Mouse (Mus musculus): ENCODE data around the gene Cd247. TPM values are rescaled to one million over a fixed set of nuclear protein-coding genes. Genes with fewer than 3 reads are reported as not detected.

The Cd247 gene
- total RNA-seq, 2 experiments from 2014 or later: 0.23 to 0.26 TPM

DNA sequence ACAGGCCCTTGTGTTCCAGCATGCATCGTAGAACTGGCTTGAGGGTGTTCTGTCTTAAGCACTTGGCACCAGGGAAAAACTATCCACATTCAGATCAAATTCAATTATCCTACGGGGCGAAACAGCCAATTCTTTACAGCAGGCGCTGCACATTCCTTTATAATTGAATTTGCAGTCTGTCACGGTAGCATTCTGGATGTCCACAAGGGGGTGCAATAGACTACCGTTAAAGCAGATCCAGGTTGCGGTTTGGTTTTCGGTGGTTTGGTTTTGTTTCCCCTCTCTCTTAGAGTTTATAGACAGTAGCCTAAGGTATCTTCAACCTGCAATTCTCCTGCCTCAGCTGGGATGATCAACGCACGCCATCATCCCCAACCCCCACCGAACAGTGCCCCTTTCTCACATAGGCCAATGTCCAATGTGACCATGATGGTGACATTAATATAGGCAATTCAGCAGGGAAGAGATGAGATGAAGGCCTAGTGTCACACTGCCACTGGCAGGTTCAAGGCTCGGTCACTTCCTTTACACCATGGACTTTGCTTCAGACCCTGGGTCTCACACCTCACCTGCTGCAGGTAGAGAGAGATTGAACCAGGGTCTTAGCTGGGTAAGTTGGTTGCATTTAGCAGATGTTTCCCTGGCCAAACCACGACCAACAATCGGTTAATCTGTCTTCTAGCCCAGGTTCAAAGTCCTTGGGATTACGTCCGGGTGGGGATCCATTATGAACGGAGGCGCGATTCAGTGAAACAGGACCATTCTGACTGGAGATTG is 12.8 kb upstream of the Cd247 start:
- peak; percentile 51 for DNase-seq (ENCODE audit: low spot score)

DNA sequence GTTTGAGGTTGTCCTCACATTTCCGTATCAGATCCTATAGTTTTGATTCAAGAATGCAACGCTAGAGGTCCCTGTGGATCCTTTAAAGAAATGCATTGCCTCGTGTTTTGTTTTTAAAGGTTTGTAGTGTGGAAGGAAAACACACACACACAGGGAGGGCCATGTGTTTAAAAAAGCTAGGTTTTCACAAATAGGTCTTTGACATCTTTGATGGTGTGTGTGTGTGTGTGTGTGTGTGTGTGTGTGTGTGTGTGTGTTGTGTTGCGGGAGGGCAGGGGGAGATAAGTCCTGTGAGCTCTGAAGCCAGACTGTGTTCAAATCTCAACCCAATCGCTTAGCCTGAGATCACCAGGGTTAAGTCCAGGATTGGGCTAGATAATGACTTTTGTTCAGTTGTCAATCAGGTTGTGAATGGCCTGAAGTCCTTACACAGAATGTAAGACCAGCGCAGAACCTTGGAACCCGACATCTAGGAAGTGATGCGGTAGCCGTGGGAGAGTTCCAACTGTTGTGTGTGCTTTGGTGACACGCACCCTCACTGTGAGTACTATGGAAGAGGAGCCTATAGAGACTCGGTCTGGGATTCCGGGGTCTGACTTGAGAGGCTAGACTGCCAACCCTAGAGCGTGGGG is 8.4 kb upstream of the Cd247 start:
- no peak for DNase-seq (ENCODE audit: low spot score)

DNA sequence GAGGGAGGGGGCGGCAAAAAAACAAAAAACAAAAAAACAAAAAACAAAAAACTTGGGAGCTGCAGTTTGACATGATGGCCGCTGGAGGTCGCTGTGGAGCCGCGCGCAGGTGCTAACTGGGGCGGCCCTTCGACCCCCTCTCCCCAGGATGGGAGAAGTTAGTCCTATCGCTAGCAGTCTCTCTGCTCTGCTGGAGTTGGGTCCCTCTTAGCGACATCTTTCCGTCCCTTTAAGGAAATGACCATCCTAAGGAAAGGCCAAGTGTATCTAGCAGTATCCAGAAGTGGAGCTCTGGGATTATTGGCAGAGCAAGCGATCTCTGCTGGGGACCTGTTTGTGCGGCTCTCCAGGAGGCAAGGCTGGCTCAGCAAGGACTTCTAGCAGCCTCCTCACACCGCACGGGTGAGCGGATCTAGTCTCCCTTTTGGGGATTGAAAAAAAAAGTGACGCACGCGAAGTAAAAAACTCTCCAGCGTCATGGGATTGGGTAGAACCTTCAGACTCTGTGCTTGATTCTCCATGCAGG is 7.8 kb upstream of the Cd247 start:
- DNase-seq (ENCODE audit: low spot score): peak; percentile 25

DNA sequence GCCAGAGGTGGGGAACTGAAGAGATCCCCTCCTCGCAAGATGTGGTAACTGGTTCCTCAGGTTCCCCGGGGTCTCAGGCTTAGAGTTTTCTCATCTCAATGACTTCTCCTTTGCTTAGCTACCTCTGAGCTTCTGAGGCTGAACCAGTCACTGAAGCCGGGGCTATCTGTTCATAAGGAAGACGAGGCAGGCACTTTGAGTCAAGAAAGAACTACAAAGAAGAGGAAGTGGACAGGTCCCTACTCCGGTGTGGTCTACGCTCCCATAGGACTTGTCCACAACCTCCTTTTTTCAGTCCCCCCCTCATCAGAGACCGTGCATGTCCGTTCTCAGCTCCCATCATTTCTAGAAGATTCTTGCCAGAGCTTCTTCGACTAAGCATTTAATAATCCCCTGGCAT is 7.1 kb upstream of the Cd247 start:
- no peak for DNase-seq (ENCODE audit: low spot score)

DNA sequence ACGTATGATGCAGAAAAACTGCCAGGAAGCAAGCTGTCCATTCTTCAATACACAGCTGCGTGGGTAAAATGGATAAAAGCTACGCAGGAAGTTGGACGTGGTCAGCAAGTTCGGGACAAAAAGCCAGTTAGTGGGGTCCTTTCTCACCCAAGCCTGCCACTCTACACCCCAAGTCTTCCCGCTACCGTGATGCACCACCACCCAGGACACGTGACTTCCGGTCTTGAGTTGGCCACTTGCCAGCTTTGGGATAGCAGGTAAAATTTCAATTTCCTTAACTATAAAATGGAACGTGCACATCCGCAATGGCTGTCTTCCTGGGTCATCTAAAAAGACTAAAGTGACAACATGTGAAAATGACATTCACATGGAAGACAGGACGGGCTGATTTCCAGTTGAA is 6.6 kb upstream of the Cd247 start:
- no peak for DNase-seq (ENCODE audit: low spot score)

DNA sequence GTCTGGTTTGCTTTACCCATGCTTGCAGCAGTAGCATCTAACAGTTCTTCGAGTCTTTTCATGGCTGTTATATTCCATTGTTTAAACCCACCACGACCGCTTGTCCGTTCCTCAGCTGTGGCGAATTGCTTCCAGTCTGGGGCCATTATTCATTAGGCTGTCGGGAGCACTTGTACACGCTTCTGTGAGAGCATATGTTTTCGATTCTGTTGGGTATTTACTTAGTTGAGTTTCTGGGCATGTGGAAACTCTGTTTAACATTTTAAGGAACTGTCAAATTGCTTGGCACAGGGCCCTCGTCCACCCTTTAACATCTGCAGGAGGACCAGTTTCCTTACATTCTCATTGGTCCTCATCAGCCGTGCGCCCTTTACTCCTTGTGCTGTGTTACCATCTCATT is 2.2 kb upstream of the Cd247 start:
- DNase-seq (ENCODE audit: low spot score): no peak

DNA sequence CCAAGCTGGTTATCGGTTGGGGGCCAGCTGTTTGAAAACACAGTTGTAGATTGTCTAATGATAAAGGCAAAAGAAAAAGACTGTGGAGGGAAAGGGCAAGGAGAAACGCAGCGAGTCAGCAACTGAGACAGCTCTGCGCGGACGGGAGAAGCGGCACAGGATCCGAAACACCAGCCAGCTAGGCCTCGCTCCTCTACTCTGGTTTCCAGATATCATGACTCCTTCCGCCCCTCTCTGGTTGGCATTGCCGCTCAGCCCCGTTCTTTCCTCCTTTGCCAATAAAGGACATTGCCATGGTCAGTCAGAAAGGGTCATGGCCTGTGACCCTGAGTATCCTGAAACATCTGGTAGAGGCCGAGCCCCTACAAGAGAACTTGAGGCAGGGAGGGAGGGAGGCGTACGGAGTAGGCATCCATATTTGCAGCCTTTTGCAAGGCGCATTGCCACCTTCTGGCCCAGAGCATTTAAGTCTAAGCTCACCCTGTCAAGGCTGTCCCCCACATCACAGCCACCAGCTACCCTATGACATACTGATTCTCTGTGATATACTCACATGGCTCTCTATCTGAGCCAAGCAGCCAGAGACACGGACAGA is 682 bp downstream of the Cd247 start:
- DNase-seq (ENCODE audit: low spot score): no peak

DNA sequence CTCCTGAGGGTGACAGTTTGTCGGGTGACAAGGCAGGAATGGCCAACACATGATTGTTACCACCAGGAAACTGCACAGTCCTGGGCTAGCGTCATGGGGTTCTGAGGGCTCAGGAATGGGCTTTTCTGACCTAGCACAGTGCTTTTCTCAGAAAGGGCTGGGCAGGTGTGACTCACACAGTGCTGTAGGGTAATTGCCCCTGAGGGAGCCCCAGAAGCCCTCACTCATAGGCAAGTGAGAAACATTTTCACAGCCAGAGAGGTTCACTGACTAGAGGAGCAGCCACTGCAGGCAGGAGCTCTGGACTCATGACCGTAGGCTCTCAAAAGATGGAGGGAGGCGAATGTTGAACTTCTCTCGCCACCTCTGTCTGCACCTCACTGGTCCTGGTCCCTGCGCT is 1.5 kb downstream of the Cd247 start:
- DNase-seq (ENCODE audit: low spot score): no peak

DNA sequence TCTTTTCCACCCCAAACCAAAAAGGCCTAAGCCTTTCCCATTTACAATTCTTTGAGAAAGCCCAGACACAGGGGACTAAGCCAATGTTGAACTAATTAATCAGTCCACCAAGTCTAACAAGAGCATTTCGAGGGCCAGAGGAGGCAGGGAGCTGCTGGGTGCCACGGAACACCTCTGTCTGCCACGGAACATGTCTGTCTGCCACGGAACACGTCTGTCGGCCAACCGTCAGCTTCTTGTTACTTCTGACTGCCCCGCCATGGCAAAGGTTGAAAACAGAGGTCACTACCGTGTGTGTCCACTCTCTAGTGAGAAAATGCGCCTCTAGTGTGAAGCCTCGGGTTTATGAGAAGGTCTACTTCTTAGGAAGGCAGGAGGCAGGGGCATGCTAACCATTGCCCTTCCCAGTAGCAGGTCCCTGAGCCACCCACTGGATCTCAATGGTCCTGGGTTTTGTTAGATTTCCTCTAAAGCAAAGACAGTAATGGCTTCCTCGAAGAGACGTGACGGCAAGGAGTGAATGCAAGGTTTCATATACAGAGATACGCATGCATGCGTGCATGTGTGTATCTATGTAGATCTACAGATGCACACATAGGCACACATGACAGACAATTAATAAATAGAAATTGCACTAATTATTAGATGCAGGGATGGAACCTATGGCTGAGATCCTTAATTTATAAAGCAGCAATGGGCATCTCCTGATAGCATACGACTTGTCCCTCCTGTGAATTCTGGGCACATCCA is 2.2 kb downstream of the Cd247 start:
- DNase-seq (ENCODE audit: low spot score): no peak

DNA sequence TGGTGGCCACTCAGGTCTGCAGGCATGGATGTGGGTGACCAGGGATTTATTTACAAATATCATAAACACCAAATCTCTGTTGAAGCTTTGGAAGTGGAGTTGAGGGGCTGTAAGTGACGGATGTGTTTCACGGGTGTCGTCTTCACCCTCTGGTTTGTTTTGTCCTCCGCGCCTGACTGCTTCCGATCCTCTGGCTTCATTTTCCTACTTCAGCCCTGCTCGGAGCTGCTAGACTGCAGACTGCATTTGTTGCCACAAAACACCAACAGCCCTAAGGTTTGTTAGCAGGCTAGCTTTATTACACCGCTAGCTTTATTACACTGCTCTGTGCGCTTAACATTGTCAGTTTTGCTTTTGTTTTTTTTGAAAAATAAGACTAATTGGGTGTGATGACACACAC is 2.9 kb downstream of the Cd247 start:
- no peak for DNase-seq (ENCODE audit: low spot score)

DNA sequence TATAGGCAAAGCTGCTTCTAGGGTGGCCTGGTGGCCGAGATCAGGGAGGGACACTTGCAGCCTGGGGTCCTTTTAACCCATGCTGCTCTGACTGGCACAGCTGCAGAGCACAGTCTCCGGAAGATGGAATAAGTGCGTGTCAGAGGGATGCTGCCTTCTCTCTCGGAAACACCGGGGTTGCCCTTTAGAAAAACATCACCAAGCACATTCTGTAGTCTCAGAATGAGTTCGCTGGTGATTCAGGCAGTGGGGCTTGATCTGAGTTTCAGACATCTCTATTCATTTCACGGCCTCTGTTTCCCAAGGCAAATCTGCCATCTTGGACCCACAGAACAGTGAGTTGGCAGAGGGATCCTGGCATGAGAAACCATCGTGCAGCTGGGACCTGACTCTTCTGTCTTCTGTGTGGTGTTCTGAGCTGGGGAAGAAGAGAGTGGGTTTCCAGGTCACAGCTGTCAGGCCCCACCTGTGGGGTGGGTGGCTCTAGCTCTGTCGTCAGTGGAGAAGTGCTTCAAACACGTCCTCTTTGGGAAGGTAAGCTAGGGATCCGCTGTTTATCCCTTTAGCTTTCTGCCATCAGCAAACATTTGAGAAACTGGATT is 13.3 kb downstream of the Cd247 start:
- no peak for DNase-seq (ENCODE audit: low spot score)

DNA sequence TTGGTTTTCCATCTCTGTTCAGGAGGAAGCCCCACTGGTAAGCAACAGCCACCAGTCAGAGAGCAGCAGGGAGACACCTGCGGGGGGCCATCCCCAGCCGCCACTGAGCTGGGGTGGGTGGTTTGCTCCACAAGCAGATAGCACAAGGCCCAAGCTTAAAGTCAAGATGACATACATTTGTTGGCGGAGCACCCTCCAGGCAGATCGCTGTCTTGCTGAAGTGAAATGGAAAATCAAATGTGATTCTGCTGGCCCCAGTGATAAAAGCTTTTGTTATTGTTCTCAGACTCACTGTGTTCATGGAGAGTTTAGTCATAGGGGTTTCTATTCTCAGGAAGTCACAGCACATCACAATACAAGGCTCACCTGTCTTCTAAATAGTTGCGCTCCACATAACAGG is 14.6 kb downstream of the Cd247 start:
- DNase-seq (ENCODE audit: low spot score): no peak

DNA sequence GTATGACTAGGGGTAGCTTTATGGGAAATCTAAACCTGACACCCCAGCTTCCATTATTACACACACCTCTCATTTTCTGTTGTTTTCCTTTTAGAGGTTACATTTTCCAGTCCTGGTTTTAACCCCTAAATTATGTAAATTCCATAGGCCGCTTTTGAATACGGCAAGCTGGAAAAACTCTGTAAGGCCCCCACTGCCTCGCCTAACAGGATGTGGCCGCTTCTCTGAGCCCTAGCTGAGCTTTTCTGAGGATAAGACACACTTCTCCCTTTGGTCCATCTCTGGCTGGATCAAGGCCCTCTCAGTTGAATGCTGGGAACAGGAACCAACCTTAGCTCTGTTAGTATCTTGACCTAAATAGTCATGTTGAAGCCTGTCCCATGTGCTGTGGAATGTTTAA is 15.7 kb downstream of the Cd247 start:
- DNase-seq (ENCODE audit: low spot score): no peak

DNA sequence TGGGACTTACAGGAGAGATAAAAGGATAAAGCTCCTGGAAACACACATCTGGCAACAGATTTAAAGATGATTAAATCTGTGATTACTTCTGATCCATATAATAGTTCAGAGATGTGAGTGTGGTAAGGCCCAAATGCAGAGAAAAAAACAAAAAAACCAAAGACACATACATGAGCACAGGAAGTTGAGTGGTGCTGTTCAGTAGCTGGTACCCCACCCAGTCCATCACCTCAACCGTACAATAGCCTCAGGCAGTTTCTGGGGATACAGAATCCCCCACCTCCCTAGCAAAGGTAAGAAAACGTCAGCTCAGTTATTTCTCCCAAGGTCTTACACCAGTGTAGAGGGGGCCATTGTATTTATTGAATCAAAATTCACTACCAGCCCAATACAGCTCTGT is 22.2 kb downstream of the Cd247 start:
- no peak for DNase-seq (ENCODE audit: low spot score)

DNA sequence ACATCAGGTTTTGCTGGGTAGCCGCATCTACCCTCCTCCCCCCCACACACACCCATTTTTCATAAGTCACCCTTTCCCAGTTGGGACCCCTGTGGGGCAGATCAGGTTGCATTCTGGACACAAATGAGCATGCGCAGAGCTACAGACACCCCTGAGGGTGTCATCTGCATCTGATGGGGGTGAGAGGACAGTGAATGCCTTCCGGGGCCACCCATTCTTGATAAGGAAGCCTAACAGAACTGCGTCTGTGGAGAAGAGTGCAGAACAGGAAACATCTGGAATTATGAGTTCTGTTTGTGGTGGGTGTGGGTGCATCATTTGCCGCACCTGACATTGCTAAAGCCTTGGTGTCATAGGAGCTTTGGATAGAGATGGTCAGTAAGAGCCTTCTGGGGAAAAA is 22.7 kb downstream of the Cd247 start:
- no peak for DNase-seq (ENCODE audit: low spot score)

DNA sequence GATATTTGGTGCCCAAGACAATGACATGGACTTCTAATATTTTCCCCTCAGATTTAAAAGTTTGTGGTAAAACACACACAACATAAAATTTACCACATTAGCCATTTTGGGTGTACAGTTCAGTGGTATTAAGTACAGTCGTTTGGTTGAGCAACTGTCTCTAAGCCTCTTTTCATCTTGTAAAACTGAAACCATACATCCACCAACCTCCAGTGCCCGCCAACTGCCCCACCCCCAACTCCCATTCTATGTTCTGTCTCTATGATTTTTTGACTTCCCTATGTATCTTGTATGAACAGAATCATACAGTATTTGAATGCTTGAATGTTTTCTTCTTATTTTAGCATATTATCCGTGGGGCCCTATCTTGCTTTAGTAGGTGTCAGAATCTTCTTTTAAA is 24.3 kb downstream of the Cd247 start:
- DNase-seq (ENCODE audit: low spot score): no peak

DNA sequence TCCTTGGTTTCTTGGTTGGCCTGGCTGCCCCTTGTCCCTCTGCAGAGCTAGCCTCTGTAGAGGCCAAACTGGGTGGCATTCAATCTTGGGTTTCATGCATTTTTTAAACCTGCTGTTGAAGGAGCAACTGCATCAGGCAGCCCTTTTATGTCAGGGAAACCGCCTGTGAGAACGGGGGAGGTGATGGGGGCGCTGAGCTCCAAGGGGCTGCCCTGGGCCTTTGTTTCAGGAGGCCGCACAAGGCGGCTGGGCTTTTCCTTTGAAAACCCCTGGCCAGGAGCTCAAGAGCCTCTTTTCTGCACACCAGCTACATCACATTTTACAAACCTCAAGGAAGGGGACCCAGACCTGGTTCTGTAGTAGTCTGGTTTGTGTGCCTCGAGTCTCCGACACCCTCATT is 25.6 kb downstream of the Cd247 start:
- DNase-seq (ENCODE audit: low spot score): no peak

DNA sequence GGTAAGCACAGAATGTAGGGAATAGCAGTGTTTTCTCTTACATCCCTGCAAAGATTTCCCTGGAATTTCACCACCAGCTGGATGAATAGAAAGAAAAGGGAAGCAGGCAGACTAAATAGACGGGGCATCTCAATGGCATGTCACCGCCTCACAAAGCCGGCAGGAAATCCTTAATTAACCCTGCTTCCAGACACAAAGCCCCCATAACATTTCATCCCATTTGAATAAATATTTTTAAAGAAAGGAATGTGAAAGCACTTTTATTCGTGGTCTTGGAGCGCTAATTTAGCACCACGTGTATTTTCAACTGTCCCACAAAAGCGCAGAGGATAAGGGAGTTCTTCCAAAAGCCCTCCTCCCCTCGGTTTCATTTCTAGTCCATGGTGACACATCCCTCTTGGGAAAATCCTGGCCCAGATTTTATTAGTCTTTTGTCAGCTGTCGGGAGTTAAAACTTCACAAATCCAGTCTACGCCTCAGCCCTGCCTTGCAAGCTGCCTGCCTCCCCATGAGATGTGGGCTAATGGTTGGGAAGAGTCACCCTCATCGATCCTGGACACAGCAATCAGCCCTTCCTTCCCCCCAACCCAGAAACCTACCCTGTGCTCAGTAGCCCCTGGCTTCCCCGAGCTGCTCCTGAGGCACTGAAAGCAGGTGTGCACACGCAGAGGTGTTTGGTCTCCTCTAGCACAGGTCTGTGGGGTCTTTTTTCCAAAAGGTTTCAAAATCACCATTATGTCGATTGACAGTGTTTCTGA is 26.2 kb downstream of the Cd247 start:
- no peak for DNase-seq (ENCODE audit: low spot score)

DNA sequence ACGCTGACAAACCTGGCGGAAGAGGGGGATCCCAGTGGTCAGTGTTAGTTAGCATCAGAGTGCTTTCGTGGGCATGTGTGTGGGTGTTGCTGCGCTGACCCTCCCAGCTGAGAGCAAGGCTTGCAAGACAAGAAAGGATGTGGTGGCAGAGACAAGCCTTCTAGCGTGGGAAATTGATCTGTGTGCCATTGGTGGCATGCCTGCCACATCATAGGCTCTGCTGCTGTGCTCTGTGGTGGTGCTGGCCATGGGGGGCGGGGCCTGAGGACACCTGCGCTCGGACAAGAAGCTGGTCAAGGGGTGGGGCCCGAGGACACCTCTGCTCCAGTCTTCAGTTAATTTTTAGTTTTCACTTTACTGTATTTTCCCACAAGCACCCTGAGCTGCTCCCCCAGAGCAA is 27.9 kb downstream of the Cd247 start:
- DNase-seq (ENCODE audit: low spot score): no peak

DNA sequence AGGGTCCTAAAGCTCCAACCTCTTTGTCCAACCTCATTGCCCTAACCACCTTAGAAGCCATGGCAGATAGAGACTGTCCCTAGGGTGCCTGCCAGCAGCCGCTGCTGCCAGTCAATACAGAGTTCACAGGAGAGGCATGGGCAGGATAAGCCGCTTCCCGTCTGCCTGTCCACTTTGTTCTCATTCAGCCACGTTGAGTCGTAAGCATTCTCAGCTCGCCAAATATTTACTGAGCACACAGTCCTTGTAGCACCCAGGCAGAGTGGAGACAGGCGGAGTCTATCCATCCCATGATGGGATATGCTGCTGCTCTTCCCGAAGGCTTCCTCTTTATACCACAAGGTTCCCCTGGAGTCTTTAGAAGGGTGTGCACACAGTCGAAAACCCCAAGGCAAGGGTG is 28.8 kb downstream of the Cd247 start:
- no peak for DNase-seq (ENCODE audit: low spot score)

Data from gastrocnemius, adult 18-20 months (tissue).